19 mouse cellular contexts compared by ENCODE assay signal in the genomic region with DNA sequence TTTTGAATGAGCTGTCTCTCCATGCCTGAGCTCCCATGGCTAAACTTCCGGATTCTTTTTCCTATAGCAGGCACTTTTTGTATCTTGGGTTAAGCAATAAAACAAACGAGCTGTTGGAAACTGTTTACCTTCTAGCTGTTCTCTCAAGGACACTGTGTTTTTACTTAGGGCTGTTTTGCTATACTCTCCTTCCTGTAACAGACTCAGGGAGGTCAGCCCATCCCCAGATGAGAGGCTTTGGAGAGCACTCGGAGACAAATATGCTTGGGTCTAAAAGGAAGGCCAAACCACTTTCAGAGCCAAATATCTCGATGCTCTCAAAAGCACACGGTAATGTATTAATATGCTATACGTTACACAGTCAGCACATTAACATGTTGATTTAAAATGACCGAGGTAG. TPM values are rescaled to one million over a fixed set of nuclear protein-coding genes. Genes with fewer than 3 reads are reported as not detected.
"Had no signal": no experiment of that assay in that cellular context is flagged by ENCODE, and none has a peak within 500 bp of the region (broad histone marks: within the 10 kb centered on the region; RNA-seq: fewer than 3 reads in every experiment).

No protein-coding gene starts in this region.

- H3K4me1 ChIP-seq: limb, embryonic 10.5 days had no signal

- H3K4me3 ChIP-seq: intestine, embryonic 15.5 days; layer of hippocampus, adult 2 months; limb, embryonic 10.5 days; limb, embryonic 13.5 days; liver, embryonic 12.5 days; liver, embryonic 15.5 days had no signal

- DNase-seq: kidney, adult 18-20 months; kidney, adult 9 months; kidney, postnatal 14 days; layer of hippocampus, adult 9-11 months; liver; midbrain, embryonic 14.5 days; thymus, adult 18-20 months; thymus, postnatal 36 days had no signal

RNA-seq across cellular contexts. Expression of a gene that starts 34.4 kb away (rescaled TPM):
- polyA plus RNA-seq: spleen, adult 2 months had no signal

RNA-seq across cellular contexts. Expression of a gene that starts 35.1 kb away (rescaled TPM):
- polyA plus RNA-seq: large intestine, adult 2 months; small intestine, adult 2 months; spleen, adult 2 months; testis, adult 2 months; urinary bladder, adult 2 months had no signal

RNA-seq across cellular contexts. Expression of a gene that starts 46.0 kb away (rescaled TPM):
- polyA plus RNA-seq: spleen, adult 2 months; testis, adult 2 months had no signal
